Mouse (Mus musculus) kidney, adult 18-20 months (tissue): ENCODE measurements around the gene Tctn1.

ENCODE experiments used
- DNase-seq: peaks from one replicate; pipeline ENCODE4 v3.0.0; 2021

Gene Tctn1

DNA sequence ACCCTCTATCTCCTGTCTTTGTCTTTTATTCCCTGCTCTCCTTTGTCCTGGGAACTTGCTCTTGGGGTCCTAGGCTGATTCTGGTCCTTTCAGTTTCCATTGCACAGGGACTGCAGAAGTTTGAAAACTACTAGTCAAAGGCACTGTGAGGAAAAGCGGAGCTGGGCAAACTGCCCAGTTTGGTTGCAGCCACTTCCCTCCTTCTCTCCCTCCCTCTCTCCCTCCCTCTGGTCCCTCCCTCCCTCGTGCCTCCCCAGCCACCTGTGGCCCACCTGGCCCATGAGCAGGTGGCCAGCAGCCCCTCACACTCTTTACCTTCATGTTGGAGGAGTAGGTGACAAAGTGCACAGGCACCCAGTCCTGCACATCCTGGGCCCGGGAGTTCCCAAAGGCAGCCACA is 19.1 kb downstream of the Tctn1 start:
- no peak for DNase-seq

DNA sequence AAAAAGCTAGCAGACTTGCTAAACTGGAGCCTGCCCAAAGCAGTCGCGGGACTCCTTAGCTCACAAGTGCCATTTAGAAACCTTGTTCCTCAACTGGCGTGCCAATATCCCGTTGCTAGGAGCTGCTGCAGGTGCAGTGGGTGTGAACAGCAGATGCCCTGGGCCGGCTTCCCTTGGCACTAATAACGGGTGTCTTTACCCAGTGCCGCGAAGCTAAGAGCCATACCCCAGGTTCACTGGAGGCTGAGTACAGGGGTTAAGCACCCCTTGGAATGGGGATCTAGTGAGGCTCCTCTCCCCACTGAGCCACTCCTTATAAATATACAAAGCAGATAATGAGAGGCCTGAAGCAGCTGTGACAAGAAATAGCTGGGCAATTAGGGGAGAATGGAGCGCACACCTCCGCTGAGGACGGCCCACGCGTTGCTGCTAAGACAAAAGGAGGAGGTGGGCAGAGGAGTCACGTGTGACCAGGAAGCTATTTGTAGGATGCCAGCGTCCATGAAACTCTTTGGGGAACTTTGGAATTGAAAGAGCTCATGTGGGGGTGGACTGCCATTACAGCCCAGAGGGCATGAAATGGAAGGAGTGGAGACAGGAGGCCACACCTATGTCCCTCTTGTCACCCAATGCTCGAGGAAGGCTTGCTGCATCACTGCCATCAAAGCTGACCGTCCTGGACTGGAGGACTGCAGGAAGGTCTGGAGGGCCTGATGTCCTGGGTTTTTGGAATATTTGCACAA is 20.3 kb downstream of the Tctn1 start:
- DNase-seq = no peak

DNA sequence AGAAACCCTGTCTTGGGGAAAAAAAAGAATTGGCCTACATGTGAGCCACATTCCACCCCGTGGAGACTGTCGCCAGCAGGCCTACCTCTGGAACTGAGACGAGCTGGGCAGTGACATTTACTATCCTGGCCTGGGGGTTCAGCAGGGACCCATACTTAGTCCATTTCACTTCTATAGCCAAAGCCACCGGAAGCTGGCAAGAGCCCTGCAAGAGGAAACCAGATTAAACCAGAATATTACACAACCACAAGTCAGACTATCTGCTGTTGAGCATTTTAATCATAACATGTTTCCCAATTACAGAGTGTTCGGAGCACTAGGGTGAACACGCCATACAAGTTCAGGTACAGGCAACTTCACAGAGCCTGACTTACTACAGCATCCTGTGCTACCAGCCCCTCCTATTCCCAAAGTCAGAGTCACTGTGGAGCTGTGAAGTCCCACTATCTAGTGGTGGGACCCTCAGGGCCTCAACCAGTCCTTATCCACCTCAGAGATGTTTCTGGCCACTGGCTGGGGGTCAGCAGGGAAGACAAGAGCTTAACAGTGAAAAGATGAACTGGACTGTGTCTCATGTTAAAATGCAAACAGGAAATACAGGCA is 21.6 kb downstream of the Tctn1 start:
- no peak for DNase-seq

DNA sequence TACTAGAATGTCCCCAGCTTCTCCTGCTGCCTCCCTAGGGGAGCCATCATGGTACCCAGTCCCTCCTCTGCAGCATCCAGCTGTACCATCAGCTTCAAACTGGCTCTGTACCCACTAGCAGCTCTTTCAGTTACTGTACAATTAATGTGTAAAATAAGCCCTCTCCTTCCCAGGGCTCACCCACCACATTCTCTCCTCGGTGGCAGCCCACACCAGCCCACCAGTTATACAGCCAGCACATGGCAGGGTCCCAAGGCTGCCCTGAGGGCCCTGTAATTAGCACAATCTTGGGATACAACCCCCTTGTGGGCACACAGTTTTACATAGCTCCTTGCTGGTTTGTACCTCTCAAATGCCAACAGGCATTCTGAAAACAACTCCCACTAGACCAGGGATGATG is 23.3 kb downstream of the Tctn1 start:
- no peak for DNase-seq

DNA sequence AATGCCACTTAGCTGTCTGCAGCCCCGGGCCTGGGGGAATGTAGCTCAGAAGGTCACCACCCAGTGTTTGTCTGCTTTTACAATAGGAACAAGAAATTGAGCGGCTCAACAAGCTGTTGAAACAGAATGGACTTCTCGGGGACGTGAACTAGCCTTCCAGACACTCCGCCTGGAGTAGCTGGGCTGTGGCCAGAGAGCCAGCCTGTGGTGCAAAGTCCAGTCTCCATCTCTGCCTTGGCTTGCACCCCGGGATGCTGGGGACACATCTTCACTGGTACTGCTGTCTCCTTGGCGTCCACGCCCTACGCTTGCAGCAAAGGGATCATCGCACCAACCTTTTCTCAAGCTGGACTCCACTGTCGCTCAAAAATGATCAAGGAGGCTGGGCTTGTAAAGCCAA is 23.7 kb downstream of the Tctn1 start:
- DNase-seq = peak; percentile 65

DNA sequence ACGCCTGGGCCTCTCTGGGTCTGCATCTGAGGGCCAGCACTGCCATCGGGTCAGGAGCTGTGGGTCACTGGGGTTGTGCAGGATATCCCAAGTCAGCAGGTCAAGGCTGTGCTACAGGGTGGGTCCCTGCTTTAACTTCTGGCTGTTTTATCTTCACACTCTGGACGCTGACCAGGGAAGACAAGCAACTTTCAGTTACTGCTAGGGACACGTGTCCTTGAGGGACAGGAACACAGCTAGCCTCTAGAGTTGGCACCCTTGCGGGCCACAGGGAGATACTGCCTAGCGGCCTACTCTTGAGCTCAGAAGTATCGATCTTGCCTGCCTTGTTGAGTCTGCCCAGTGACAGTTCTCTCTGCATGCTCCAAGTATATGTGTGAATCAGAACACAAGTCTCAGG is 24.6 kb downstream of the Tctn1 start:
- DNase-seq = no peak

DNA sequence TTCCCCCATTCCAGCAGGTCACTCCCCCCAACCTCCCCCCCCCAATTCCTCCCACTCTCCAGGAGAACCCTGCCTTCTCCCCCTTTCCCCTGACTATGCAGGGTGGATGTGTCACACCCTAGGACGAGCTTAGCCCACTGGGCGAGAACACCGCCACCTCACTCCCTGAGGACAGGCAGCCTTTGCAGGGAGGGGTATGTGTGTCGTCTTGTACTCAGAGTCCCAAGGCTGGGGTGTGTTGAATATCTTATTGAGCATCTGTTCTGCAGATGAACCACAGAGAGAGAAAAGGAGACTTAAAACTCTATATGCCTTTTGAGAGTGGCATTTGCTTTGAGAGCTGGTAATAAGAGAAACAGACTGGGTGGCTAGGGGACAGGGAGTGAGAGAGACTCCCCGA is 27.1 kb downstream of the Tctn1 start:
- DNase-seq = no peak

DNA sequence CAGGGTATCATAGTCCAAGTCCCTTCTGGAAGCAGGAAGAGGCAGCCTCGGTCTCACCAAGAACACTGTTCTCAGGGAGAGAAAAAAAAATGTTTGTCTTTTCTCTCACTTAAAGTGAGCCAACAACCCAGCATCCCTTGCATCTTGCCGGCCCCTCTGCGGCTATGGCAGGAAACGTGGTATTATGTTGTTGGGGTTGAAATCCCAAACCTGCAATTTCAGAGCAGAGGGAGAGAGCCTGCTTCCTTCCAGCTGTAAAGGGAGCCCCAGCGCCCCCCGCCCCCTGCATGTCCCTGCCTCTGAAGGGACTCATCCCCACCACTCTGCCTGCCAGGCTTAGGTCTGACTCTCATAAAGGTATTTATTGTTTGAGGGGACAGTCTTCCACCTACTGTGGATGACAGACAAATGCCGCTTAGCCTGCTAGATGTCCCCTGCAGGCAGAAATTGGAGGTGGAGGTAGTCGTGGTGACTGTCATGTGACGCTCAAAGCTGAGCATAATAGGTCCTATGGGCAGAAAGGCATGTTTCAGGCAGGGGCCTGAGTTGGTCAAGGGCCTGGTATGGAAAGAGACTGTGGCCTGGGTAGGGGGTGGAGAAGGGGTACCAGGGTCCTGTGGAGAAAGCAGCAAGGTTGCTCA is 28.9 kb downstream of the Tctn1 start:
- DNase-seq = no peak

DNA sequence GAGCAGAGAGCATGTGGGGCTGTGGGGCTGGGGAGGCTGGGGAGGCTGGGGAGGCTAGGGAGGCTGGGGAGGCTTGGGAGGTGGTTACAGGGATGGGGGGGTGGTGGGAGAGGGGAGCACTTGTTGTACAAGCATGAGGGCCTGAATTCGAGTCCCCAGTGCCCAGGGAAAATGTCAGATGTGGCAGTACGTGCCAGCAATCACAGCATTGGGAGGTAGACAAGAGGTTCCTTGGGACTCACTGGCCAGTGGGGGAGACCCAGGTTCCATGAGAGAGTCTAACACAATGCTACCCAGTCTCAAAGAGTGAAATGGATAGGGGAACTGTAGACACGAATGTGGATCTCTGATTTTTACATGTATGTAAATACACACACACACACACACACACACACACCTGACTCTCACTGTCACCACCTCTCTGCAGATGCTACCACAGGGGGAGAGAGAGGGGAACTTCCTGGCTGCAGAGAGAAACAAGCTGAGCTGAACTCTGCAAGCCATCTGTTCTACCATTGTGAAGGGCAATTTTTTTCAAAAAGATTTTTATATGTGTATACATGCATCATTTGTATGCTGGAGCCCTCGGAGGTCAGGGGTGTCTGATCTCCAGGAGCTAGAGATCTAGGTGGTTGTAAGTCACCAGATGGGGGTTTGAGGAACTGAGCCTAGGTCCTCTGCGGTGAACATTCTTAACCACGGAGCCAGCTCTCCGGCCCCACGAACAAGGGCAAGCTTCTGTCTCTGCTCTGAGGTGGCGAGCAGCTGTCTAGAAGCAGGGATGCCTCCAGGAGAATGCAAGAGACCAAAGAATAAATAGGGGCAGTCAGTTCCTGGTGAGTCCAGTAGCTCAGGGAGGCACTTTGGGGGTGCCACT is 29.7 kb downstream of the Tctn1 start:
- DNase-seq = no peak

DNA sequence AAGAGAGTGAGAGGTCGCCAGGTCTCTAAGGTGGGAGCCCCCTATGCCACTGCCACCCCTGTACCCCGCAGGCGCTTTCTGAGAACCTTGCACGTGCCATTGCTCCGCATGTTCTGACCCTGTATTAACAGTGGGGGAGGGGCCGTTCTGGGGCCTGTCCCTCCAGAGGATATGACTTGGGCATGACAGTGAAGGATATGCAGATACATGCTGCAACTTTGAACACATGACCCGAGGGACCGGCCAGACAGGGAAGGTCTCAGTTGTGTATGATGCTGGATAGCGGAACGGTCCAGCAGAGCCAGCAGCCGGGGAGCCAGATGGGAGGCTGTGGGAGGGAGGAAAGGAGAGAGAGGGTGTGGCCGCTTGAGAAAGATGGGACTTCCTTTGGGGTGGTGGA is 30.6 kb downstream of the Tctn1 start:
- DNase-seq = no peak

DNA sequence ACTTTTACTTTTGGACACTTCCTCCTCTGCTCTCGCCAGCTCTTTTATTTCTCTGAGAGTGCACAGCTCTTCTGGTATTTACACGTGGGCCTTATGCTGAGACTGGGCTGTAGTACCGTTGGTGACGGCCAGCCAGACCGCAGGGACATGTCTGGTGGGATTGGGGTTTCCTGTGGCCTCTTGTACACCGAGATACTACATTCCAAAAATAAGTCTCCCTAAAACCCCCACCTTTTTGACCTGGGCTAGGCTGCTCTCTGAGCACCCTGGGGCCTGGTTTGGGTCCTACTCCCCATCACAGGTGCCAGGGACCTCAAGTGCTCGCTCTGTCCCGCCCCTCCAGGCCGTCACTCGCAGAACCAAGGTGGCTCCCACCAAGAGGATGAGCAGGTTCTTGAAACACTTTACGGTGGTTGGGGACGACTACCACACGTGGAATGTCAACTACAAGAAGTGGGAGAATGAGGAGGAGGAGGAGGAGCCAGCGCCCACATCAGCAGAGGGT is 31.1 kb downstream of the Tctn1 start:
- DNase-seq = no peak

DNA sequence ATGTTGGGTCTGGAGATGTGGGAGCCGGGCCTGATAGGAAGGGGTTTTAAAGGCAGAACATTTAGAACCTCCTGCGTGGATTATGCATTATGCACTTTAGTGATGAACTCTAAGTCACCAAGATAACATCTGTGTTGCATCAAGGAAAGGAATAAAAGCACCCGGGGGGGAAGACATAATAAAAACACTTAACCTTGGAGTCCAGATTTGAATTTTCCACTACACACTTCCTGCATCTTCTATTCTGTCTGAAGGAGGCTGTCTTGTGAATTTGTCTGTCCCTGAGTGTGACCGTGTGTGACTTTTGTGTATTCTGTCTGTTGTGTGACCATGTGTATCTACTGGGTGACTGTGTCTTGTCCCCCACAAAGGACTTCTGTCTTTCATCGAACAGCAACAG is 32.3 kb downstream of the Tctn1 start:
- no peak for DNase-seq

DNA sequence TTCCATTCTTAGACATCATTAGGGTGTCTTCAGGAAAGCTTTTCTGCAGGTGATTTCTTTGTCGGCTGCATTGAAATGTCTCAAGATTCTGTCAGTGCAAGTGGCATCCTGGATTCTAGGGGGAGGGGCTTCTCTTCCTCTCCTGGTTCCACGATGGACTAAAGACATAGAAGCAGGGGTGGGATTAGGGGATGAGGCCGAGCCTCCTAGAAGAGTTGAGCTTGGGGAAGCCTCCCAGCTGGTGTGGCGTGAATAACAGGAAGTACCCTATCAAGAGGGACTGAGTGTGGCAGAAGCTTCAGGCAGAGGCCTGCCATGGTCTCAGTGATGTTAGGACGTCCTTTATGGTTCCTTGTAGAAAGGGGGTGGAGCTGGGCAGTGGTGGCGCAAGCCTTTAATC is 32.8 kb downstream of the Tctn1 start:
- DNase-seq = no peak

DNA sequence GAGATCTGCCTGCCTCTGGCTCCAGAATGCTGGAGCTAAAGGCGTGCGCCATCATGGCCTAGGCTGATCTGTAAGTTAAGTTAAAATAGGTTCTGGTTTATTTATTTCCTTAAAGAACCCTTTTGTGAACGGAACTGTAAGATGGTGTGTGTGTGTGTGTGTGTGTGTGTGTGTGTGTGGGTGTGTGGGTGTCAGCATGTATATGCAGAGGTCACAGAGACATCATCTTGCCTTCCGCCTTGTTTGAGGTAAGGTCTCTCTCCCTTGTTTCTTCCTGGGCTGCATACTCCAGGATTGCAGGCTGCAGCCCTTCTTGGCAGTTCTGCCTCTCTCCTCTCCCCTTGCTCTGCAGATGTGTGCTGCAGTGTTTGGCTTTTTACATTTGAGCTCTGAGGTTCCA is 33.4 kb downstream of the Tctn1 start:
- no peak for DNase-seq

DNA sequence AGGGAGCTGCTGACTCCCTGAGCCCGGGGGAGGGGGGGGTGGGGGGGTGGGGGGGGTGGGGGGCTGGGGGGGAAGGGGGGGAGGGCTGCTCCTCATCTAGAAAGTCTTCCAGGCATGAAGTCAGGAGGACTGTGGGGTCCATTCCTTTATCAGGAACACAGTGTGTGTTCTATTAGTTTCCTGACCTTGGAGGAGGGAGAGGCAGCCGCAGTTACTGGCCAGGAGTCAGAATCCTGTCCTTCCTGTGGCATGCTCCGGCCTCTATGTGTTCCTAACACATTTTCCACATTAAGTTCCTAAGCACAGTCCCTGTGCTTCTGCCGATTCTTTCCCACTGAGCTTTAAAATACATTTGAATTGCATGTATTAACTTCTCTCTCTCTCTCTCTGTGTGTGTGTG is 35.5 kb downstream of the Tctn1 start:
- DNase-seq = no peak

DNA sequence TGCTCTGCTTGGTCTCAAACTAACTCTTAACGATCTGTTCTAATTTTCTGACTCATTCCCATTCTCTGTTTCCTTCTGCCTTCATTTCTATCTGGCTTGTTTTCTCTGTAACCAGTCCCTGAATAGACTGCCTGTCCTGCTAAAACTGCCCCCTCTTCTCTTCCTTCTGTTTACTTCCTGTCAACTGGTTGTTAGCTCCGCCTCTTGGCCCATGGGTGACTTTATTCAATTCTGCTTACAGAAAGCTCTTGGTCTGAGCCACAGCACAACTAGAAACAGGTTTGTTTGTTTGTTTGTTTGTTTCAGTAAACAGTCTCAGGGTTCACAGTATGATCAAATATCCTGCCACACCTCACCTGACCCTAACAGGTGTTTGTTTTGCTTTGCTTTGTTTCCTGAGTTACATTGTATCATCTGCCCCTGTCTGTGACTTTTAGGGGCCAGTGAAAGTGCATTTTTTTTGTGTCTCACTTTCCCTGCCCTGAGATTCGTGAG is 35.9 kb downstream of the Tctn1 start:
- no peak for DNase-seq

DNA sequence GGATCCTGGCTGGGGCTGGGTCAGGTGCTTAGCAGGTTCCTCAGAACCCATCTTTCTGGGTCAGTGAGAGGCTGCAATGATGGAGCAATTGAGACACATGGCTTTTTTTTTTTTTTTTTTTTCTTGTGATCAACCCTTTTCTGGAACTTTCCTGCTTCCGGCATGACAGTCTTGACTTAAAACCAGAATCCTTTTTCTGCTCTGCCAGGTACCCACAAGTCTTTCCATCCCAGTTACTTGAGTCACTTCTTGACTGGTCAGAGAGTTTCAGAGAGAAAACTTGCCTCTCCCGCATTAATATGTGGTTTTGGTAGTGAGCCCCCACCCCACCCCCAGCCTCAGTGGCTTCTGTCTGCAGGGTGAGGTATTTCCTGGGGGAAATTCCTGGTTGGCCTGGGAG is 40.0 kb downstream of the Tctn1 start:
- no peak for DNase-seq

DNA sequence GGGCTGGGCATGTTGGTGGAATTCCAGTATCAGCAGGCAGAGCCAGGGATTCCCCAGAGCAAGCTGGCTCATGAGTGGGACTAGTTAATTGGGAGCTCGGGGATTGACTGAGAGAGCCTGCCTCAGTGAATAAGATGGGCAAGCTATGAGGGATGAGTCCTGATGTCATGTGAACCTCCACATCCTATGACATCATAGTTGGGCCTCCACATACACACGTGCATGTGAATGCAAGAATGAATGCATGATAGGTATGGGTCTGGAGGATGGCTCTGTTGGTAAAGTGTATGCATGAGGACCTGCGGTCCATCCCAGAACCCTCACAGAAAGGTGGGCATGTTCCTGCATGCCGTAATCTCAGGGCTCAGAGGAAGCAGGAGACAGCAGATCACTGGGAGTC is 43.2 kb downstream of the Tctn1 start:
- no peak for DNase-seq

DNA sequence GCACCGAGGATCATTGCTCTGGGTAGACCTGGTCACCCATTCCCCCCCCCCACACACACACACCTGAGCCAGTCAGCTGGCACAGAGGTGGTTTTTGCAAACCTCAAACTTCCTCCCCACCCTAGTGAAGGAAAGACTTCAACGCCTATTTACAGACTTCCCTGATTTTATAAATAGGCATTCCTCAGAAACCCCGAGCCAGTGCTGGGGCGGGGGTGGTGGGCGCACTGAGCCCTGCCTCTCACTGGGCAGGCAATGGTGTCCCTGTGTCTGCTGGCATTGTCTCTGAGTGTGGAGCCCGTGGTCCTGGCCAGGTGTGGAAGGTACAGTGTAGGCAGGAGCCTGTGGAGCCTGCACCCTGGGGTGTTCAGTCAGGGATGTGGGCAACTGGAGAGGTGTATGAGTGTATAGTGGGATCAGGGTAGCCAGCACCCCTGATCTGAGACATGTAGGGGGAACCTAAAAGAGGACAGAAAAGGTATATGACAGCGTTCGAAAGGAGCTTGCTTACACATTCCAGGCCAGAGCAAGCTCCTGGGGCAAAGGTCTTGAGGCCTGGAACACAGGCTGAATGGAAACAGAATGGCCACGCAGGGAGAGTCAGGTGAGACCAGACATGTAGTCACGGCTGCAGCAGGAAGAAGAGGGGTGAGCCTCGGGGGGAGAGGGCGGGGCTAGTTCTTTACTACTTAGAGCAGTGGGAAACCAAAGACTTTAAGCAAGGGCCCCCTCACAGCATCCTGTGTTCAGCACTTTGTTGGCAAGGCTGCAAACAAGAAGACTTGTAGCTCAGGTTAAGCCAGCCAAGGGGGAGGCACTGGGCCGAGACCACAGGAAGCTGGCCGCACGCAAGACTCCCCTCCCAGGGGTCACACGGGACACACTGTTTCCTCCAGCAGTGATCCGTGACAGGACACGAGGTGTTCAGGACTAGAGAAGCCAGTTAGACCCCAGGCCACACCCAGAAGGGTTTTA is 44.3 kb downstream of the Tctn1 start:
- peak; percentile 47 for DNase-seq

DNA sequence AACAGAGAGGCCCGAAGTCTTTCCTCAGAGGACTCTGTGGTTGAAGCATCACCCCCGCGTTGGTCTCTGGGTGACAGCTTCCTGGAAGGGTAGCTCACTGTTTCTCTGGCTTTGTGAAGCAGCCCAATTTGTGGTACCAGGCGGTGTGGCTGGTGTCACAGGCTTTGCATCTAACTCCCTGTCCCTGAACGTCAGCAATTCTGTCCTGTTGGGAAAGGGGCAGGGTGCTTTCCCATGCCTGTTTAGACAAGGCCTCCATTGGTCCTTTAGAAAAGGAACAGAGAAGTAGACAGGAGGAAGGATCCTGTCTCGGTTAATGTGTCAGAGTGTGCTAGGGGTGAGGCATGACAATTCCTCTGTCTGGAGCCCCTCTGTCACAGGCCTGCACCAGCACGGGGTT is 45.3 kb downstream of the Tctn1 start:
- DNase-seq = no peak

DNA sequence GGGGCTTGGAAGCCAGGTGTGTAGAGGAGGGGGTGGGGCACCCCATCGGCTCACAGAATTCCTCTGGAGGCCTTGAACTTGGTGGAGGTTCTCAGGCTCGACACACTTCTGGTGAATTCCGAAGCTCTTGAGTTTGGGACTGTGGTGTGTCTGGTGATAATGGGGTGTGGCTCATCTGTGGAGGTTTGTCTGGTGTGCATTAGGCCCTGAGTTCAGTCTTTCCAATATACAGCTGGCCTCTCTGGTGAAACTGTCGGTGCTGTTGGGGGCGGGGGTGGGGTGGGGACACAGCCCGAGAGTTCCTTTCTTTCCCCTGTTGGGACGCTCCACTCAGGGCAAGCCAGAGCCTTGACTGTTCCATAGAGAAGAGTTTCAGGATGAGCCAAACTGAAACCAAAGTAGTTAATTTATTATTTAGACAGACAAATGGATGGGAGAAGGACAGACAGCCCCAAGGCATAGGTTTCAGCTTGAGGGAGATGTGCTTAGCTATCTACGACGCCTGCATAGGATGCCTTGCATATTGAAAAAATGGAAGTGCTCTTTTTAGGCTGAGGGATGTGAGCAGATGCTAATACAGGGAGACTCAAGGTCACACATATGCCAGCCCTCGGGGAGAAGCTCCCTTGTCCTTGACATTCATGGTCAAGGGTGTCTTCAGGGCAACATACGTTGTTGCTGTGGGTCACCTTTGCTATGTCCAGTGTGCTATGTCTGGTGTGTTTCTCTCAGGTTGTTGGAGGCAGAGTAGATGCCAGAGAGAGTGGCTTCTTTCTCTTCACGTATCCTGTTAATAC is 46.0 kb downstream of the Tctn1 start:
- no peak for DNase-seq
